Mouse (Mus musculus): Measurements from ENCODE around the gene 5330417H12Rik. TPM values are rescaled to one million over a fixed set of nuclear protein-coding genes. Genes with fewer than 3 reads are reported as not detected.

The 5330417H12Rik gene
- total RNA-seq, 2 experiments from 2014 or later = not detected

DNA sequence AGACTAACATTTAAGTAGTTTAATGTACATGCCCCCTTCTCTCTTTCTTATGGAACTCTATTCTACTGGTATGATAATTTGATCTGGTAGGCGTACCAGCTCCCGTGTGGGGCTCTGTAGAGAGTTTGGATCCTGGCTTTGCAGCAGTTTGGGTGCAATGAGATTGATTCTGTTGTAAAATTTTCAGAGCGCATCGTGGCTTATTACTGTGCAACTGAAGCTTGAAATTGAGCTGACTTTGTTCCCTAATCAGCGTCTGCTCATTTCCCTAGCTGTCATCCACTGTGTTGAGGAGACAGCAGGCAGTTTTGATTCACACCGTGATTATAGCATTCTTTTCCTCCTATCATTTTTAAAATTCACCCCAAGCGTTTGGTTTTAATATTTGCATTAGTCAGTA, 12.4 kb upstream of the 5330417H12Rik start:
- intact Hi-C loops (cut with DNase I) = no loop called here
- DNase-seq (ENCODE audit: low spot score in 2 of 2) = no peak

DNA sequence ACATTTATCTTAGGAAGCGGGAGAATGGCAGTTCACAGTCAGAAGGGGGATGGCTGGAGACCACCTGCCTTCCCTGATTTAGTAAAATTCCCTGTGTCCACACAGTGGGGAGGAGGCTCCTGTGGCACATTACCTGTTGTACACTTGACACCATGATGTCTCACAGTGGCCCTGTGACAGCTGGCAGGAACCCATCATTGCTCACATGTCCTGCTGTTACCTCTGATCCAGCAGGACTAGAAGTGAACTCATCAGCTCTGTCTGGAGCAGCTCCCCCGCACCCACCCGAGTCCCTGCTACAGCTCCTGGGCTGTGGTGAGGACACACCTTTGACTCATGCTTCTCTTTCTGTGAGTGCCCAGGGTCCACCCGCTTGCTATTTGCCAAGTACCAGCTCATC, 8.2 kb upstream of the 5330417H12Rik start:
- DNase-seq (ENCODE audit: low spot score in 2 of 2) = no peak
- intact Hi-C loops (cut with DNase I) = no loop called here

DNA sequence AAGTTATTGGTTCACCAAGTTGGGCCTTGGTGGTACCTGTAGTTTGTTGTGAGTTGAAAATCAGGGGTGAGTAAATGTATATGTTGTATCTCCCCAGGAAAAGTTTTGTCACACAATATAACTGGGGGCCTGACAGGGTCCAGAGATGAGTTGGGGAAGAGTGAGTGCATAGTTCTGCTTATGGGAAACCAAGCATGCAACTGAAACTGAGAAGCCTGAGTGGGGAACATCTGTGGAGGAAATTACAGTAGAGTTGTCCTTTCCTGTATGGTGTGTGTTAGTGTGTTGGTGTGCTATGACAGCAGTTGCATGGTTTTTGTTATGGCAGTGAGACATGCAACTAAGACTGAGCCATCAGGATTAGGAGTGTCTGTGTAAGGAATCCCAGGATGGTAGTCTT, 3.4 kb upstream of the 5330417H12Rik start:
- no peak for DNase-seq (ENCODE audit: low spot score in 2 of 2)
- intact Hi-C loops (cut with DNase I) = no loop called here

DNA sequence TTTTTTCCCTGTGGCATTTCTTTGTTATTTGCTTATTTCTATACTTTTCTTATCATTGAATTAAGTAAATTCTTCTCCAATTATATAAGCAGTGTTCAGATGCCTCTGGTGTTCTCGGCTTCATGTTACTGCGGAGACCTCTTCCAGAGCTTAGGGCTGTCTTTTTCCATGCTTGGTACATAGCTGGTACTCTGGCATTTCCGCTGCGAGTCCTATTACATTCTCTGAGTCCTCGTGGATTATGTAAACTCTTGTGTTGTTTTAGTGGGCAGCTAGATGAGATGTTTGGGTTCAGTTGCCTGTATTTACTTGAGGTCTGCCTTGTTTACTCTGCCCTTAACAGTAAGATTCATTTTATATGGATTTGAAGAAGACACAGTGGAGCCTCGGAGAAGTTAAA, 820 bp upstream of the 5330417H12Rik start:
- intact Hi-C loops (cut with DNase I) = no loop called here

DNA sequence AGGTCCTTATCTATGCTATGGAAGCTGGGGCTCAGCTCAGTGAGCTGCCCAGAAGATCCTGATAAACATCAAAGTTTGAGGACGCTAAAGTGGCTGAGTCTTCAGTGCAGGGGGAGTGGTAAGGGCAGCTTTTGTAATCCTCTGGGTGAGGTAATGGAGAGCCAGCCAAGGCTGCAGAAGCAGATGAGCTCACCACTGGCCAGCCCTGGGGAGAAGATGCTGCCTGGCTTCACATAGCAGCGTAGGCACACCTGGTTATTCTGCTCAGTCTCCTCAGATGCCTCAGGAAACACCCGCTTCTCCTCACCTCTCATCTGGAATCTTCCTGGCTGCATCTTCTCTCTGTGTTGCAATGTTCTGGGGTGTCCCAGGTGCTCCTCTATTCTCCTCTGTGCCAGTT, 529 bp downstream of the 5330417H12Rik start:
- intact Hi-C loops (cut with DNase I) = no loop called here

More for the DNA sequence above, 820 bp upstream of the 5330417H12Rik start:
- DNase-seq (ENCODE audit: low spot score in 2 of 2) = no peak

DNA sequence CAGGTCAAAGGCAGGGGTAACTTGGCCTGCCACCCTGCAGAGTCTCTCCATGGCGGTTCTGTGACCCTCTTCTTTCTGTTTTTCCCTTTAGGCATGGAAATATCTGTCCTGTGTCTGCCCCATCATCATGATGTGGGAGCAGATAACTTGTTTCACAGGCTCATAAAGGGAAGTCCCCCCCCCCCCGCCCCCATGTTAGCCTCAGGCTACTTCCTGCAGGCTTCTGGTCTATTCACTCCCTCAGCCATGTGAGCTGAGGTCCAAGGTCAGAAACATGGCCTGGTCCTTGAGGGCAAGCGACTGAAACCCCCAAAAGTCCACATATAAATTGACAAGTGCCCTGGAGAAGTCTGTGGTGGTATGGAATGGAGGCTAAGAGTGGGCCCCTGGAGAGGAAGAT, 4.8 kb downstream of the 5330417H12Rik start:
- DNase-seq (ENCODE audit: low spot score in 2 of 2) = no peak
- intact Hi-C loops (cut with DNase I) = no loop called here

More for the DNA sequence above, 529 bp downstream of the 5330417H12Rik start:
- no peak for DNase-seq (ENCODE audit: low spot score in 2 of 2)

DNA sequence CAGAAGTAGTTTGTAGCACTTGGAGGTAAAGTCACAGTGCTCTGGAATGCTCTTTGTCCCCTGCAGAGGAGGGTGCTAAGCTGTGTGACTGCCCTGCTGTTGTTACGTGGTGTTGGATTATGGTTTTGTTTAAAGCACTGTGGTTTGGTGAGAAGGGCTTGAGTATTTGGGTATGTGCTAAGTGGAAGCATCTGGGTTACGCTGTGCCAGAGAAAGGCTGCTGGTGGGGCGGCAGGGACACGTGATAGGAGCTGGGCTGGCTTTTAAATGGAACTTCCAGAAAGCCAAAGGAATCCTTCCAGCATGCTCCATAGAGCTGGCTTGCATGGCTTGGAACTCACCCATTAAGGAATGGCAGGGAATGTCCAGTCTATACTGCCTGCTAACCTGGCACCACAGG, 5.7 kb downstream of the 5330417H12Rik start:
- intact Hi-C loops (cut with DNase I) = no loop called here
- no peak for DNase-seq (ENCODE audit: low spot score in 2 of 2)

DNA sequence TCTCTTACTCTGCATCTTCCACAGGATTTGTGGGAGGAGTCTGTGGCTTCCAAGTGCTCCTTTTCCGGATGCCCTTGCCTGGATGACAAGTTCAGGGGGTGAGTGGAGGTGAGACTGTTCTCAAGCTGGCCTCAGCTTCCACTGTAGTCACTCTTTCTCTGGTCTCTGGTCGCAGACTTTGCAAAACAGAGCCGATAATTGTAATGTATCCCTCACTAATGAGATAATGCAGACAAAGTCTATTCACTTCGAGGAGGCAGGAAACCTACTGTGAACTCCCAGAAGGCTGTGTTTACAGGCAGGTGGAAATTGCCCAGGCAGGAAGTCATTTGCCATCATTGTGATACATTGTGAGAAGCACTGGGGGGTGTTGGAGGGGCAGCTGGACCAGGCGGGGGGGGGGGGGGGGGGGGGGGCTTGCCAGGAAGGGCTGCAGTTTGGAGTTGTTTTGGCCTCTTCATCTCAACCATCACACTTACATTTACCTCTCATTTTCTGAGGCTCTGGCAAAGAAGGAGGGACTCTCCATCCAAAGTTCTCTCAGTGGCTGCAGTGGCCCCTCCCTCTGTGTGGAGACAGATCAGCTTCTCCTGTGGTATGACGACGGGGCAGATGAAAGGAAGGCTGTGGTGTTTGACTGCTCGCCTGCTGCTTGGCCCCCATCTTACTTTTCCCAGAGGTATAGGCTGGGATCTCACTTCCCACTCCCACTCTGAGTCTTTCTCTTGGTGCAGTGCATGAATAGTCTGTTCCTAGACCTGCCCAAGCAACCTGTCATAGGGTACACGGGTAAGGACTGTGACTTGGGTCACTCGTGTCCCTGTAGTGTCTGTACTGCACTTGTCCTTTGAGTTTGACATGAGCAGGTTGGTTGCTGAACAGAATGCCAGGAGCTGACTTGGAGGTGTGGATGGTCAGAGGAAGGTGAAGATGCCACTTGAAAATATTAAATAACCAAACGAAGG, 6.7 kb downstream of the 5330417H12Rik start:
- intact Hi-C loops (cut with DNase I) = no loop called here
- no peak for DNase-seq (ENCODE audit: low spot score in 2 of 2)

DNA sequence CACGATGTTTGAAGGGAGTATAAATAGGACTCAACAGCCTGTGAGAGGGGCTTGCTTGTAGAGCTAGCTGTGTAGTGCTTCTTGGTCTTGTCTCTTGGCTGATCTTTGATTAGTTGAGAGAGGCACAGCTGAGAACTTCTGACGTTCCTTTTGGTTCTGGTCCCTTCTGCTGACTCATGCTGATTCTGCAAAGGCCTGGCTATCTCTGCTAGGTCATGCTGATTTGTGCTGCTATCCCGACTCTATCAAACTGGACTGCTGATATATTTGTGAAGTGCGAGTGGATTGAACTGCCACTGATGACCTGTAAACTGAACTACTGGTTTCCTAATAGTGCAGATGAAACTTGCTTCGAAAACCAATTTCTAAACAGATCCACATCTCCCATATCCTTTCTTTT, 14.1 kb downstream of the 5330417H12Rik start:
- DNase-seq (ENCODE audit: low spot score in 2 of 2) = no peak
- intact Hi-C loops (cut with DNase I) = no loop called here

DNA sequence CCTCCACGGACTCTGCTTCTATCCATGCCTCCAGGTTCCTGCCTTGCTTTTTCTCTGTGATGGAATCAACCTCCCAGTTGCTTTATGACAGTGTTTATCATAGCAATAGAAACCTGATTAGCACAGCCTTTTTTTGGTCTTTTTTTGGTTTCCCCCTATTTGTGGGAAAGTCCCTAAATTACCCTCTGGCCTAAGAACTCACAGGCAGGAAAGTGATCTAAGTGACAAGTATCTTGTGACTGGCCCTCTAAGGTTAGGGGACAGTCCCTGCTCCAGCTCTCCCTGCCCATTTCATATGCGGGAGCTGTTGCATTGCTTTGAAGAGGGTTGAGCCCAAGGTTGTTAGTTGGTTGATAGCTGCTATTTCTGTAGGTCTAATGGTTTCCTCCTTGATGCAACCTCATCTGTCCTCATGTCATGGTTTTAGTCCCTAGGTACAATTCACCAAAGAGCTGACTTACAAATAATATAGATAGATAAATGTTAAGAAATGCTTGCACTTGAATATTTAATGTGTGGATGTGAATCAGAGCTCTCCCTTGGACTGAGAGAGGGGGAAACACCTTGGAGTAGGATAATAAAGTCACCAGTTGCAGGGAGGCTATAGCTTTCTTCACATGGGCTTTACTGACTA, 15.2 kb downstream of the 5330417H12Rik start:
- no peak for DNase-seq (ENCODE audit: low spot score in 2 of 2)
- intact Hi-C loops (cut with DNase I) = no loop called here

DNA sequence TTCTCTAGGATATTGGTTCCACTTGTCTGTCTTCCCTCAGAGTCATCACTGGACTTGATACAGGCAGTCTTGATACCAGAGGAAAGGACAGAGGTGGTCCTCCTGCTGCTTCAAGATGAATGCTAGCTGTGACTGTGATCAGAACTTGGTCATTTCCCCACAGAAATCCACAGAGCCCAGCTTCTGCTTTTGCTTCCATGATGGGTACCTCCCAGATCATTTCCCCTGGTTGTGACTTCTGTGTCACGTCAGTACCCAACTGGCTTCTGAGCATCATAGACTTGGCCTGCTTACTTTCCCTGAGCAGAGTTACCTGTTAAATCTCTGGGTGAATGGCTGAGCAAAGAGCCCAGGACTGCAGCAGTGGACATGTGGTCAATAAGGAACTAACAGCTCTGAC, 17.2 kb downstream of the 5330417H12Rik start:
- no peak for DNase-seq (ENCODE audit: low spot score in 2 of 2)
- intact Hi-C loops (cut with DNase I) = no loop called here

DNA sequence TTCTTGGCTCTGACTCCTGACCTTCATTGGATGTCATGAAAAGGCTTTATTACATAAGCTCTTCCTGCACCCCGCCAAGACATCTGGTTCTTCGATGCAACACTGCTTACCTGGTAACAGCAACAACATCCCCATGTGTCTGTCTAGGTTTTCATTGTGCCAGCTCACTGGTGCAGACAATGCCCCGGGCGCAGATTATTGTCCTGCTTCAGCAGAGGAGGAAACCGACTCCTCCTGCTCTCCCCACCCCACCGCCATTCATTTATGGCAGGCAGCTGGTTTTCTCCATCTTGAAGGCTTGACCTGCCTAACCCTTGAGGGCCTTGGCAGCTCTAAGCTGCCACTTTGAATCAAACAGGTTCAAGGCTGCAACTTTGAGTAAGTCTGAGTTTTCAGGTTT, 22.0 kb downstream of the 5330417H12Rik start:
- intact Hi-C loops (cut with DNase I) = no loop called here
- no peak for DNase-seq (ENCODE audit: low spot score in 2 of 2)

DNA sequence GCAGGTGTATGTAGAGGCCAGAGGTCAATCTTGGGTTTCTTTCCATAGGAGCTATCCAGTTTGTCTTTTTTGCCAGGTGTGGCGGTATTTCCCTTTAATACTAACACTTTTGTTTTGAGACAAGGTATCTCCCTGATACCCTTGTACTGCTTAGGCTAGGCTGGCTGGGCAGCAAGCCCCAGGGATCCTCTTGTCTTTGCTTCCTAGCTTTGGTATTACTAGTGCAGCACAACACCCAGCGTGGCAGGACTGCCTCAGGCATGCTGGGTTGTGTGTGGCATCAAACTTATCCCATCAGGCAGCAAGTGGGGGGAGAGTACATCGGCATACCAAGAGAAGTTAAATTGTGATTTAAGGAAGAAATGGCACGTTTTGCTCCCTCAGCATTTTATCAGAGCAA, 22.5 kb downstream of the 5330417H12Rik start:
- no peak for DNase-seq (ENCODE audit: low spot score in 2 of 2)
- intact Hi-C loops (cut with DNase I) = no loop called here

DNA sequence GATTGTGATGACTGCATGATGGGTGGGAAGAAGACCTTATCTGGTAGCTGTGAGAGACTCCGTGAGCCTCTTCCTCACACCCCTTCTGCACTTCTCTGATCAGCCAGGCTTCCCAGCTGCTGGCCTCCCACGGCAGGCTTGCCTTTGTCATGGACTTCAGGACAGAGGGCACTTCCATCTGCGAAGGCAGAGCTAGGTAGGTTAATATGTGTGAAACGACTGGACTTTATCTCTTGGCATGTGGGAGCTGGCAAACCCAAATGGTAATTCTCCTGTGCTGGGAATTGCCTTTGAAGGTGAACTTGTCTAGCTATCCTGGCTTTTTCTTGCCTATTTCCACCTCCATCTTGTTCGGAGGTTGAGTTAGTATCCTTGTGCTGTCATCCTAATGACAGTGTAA, 24.3 kb downstream of the 5330417H12Rik start:
- DNase-seq (ENCODE audit: low spot score in 2 of 2) = no peak

DNA sequence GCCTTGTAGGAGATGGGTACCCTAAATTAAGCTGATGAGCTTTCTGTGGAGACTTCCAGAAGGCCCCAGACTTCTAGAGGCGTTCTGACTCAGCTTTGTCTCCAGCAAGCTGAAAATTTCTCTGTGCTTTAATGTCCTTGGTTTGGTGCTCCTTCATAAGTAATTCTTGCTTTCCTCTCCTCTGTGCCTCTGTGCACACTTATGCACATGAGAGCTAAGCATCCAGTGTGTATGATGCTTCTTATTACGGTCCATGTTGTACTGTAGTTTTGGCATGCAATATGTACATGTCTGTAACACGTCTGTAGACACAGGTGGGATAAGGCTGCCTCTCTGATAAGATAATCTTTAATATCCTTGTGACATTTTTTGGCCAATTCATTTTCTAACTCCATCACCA, 27.0 kb downstream of the 5330417H12Rik start:
- no peak for DNase-seq (ENCODE audit: low spot score in 2 of 2)
- intact Hi-C loops (cut with DNase I) = no loop called here

More for the DNA sequence above, 24.3 kb downstream of the 5330417H12Rik start:
- intact Hi-C loops (cut with DNase I) = no loop called here

DNA sequence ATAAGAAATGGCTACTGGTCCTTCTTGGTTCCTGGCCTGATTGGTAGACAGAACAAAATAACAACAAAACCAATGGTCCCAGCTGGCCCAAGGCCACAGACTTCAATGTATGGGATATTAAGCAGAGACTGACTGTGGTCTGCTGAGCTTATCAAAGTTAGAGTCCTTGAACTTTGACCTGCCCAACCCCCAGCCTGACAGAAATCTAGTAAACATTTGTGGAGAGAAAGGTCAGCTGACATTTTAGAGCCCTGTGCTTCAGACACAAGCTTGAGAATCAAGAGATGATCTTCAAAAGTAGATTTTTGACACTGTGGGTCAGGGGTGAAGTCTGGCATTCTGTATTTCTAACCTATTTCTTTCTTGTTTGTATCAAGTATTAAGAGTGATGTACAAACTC, 28.2 kb downstream of the 5330417H12Rik start:
- no peak for DNase-seq (ENCODE audit: low spot score in 2 of 2)
- intact Hi-C loops (cut with DNase I) = no loop called here

DNA sequence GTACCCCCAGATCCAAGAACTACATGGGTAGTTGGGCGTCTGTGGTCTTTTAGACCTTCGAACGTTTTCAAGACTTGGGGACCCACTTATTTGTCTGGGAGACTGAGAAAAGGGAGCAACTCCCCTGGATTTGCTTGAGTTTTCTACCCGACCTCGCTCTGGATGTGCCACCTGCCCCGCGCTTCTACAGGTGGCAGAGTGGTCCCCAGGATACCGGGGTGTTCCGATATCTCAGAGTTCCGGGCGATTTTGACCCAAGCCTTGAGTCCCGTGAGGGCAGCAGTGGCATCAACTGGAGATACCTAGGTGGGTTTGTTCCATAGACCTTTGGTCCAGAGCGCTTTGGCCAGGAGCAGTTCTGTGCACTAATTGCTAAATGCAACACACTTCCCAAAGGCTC, 29.5 kb downstream of the 5330417H12Rik start:
- intact Hi-C loops (cut with DNase I) = no loop called here
- DNase-seq (ENCODE audit: low spot score in 2 of 2) = no peak

DNA sequence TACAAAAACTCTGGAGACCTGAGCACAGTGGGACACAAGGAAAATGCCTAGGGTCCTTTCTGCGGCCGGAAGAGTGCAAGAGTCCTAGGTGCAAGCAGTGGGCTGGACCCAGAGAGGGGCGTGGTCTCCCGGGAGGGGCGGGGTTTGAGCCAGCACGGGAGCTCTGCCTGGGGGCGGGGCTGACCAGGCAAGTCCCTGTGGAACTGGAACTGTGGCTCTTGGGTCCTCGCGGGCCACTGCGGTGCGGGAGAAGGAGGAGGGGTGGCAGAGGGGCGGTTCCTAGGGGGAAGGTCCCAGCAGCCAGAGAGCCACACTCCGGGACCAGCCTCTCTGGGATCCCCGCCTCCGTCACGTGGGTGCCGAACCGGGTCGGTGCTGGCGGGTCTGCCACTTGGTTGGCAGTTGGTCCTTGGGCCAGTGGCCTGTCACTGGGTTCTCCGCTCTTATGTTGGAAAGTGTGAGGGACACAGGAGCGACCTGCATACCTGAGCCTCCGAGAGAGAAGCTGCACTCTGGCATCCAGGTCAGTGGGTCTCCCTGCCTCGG, 30.0 kb downstream of the 5330417H12Rik start, which contains the start of gene Ppfibp2:
Gene Ppfibp2, plus strand, starts transcription at position 351 of the 546 bp plus-strand sequence.
- intact Hi-C loops (cut with DNase I) = loop anchor here (5.0 kb wide), 1 partner anchor 152 kb away; no protein-coding TSS in a partner anchor

DNA sequence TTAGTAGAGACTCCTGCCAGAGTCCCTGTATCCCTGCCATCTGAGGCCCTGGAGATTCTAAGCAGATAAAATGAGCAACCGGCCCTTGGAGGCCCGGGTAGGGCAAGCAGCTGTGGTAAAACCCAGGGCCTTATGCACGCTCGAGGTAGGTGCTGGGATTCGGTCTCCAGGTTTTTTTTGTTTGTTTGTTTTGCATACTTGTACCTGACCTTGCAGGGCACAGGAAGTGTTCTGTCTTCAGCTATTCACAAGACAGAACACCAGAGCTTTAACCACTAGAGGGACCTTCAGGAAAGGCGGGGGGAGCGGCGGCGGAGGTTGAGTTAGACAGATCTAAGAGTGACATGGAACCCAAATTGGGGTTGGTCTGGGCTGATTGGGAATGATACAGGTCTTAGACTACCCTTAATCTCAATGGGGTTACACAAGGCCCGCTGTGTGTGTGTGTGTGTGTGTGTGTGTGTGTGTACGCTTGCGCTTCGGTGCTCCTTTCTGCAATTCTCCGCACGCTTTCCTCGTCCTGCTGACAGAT, 30.6 kb downstream of the 5330417H12Rik start:
- DNase-seq (ENCODE audit: low spot score in 2 of 2) = peak; percentile 33 to 42
- intact Hi-C loops (cut with DNase I) = loop anchor here (5.0 kb wide), 1 partner anchor 153 kb away; no protein-coding TSS in a partner anchor

More for the DNA sequence above, 30.0 kb downstream of the 5330417H12Rik start, which contains the start of gene Ppfibp2:
- DNase-seq (ENCODE audit: low spot score in 2 of 2) = peak; percentile 72 to 82

DNA sequence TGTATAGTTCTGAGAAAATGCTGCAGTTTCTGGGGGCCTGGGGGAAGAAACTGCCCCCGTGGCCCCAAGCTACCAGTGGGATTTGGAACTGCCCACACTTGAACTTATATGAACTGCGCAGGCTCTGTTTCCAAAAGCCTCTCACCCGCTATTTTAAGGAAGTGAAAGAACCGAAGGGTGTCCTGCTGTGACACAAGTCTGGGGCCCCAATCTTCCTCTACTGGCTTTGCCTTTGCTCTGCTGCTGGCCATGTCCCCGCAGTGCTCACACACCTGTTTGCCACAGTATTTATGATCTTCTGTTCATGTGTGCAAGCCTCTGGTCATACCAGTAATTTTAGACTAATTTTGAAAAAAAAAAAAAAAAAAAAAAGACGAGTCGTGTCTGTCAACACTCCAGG, 31.1 kb downstream of the 5330417H12Rik start:
- no peak for DNase-seq (ENCODE audit: low spot score in 2 of 2)
- intact Hi-C loops (cut with DNase I) = loop anchor here (5.0 kb wide), 1 partner anchor 153 kb away; no protein-coding TSS in a partner anchor

All from left cerebral cortex, postnatal 25 days (tissue).